Mouse (Mus musculus) stomach, postnatal 0 days (tissue): ENCODE data around the gene Erc2.

ENCODE experiments used
- CTCF ChIP-seq: IDR thresholded peaks from 2 replicates; pipeline ENCODE4 v1.5.1; 2016; ENCODE audit warnings: antibody characterized with exemption, low read depth, mild to moderate bottlenecking, moderate library complexity
- EP300 ChIP-seq: optimal IDR thresholded peaks from 2 replicates; pipeline ENCODE3; 2016; ENCODE audit warnings: antibody characterized with exemption

DNA sequence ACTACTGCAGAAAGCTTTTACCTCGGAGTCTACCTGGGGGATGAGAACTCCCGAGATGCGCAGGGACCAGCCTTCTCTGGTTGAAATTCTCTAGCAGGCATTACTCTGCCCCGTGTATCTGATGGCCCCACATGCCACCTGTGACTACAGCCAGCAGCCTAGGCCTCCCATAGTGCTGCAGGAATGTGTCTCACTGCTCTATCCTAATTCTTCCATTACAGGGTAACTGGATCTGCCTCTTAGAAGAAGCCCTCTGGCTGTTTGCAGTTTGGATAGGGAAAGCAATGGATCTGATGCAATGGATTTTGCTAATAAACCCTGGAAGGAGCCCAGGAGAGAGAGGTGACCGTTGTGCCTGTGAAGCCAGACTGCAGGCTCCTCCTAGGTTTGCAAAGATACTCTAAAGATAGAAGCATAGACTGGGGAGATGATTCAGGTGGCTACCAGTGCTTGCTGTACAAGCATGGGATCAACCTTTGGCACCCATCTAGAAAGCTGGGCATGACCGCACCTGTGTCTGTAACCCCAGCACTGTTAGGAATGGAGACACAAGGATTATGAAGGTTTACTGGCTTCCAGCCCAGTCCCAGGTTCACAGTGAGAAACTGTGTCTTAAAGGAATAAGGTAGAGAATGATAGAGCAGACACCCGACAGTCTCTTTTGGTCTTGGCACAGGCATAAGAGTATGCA is 821.2 kb downstream of the Erc2 start:
- TF ChIP-seq CTCF (no peak), EP300 (no peak)
